Mouse (Mus musculus): ENCODE results near the gene Ttc8.

GRCm38 (mm10) chr12:98994366-98994765 is 74.0 kb downstream of the Ttc8 start:
- no peak for TF ChIP-seq IRF4 (IDR thresholded peaks at IDR 0.05; ENCODE audit: low read depth, low read length)
- TF ChIP-seq ZC3H11A (IDR thresholded peaks at IDR 0.05; ENCODE audit: low read depth, low read length), result no peak
- TF ChIP-seq POLR2A (IDR thresholded peaks at IDR 0.05; ENCODE audit: low read depth, low read length), result no peak
- TF ChIP-seq TBP (conservative IDR thresholded peaks at IDR 0.05; ENCODE audit: low read depth, low read length), result no peak
- TF ChIP-seq CTCF (conservative IDR thresholded peaks at IDR 0.05 in 1 of 2, IDR thresholded peaks at IDR 0.05 in 1 of 2; ENCODE audit: low read depth in 2 of 2, low read length in 2 of 2), result no peak
- TF ChIP-seq ELF1 (IDR thresholded peaks at IDR 0.05; ENCODE audit: low read depth, low read length), result no peak
- TF ChIP-seq MAX (IDR thresholded peaks at IDR 0.05; ENCODE audit: low read length), result no peak
- no peak for TF ChIP-seq MAZ (IDR thresholded peaks at IDR 0.05; ENCODE audit: low read depth, low read length)
- TF ChIP-seq EP300 (IDR thresholded peaks at IDR 0.05; ENCODE audit: low read length), result no peak
- no peak for TF ChIP-seq GABPA (IDR thresholded peaks at IDR 0.05; ENCODE audit: insufficient replicate concordance, low read depth, low read length)

Measured in CH12.LX (cell line).